Mouse (Mus musculus) hindbrain, embryonic 10.5 days (tissue): Measurements from ENCODE around the gene Prkn. TPM values are rescaled to one million over a fixed set of nuclear protein-coding genes. Genes with fewer than 3 reads are reported as not detected.

Source experiments
- DNase-seq: peaks from one replicate; pipeline ENCODE4 v3.0.0-alpha.2; 2017; ENCODE audit warnings: low spot score
- H3K27ac ChIP-seq: fragments of 300-500 bp; sonication (generic); 2 replicates; pipeline ENCODE4 v1.5.1; 2016; ENCODE audit warnings: mild to moderate bottlenecking, moderate library complexity
- H3K27me3 ChIP-seq: fragments of 300-500 bp; sonication (generic); 2 replicates; pipeline ENCODE4 v1.6.1; 2016; ENCODE audit warnings: mild to moderate bottlenecking; ENCODE audit not compliant: poor library complexity, insufficient read depth, severe bottlenecking
- H3K36me3 ChIP-seq: fragments of 300-500 bp; sonication (generic); 2 replicates; pipeline ENCODE4 v1.6.1; 2016; ENCODE audit warnings: mild to moderate bottlenecking, moderate library complexity
- H3K4me1 ChIP-seq: fragments of 300-500 bp; sonication (generic); replicated peaks from 2 replicates; pipeline ENCODE4 v1.6.1; 2016; ENCODE audit warnings: mild to moderate bottlenecking
- H3K4me3 ChIP-seq: fragments of 300-500 bp; sonication (generic); 2 replicates; pipeline ENCODE4 v1.5.1; 2016; ENCODE audit warnings: mild to moderate bottlenecking, moderate library complexity
- H3K9me3 ChIP-seq: fragments of 300-500 bp; sonication (generic); 2 replicates; pipeline ENCODE4 v1.6.1; 2016; ENCODE audit warnings: mild to moderate bottlenecking, moderate library complexity
- WGBS: fragments of 180-500 bp; shearing (Covaris S2); methylation state at CpG from one replicate; pipeline ENCODE4 v1.1.7; 2016; 5-methylcytosine and 5-hydroxymethylcytosine counted together
- polyA plus RNA-seq: library from polyadenylated mRNA; unstranded; fragments of >200 nt; fragmentation: Nextera tagmentation; extraction: Ambion mirVana; gene quantifications from 2 replicates; pipeline ENCODE4 v1.2.1, GENCODE M21; 2016

Gene Prkn
- polyA plus RNA-seq, 1 experiment from 2014 or later = 1.2 TPM

DNA sequence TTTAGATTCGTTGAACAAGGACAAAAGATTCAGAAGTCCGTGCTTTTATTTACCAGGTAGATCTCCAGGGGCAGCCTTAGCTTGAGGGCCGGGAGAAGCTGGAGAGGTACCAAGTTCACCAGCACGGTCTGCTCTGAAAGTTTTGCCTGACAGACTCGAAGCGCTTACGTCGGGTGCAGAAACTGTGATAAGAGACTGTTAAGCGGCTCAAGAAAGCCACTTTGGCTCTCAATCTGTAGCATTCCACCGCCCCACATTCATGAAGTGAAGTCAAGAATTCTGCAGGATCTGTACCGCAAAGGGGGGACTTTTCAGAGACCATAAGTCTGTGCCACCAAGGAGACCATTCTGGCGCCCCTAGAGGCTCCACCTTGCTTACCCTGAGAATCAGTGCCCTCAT lies 1212.5 kb downstream of the Prkn start:
- no peaks in the 10 kb centered on the region for H3K36me3 ChIP-seq
- no peak overlapping the region for H3K4me3 ChIP-seq
- H3K27me3 ChIP-seq = 0 out of 2 replicates have a peak, but pooled peaks cover 3% of the 10 kb centered on the region
- no peak overlapping the region for H3K27ac ChIP-seq
- no peak for DNase-seq
- H3K9me3 ChIP-seq = 0 out of 2 replicates have a peak, but pooled peaks cover 7% of the 10 kb centered on the region
- 91% methylated on average over 12 of the region's 12 CpGs for WGBS
- peaks cover under 1% of the 10 kb centered on the region; the same call in 1 of the 2 replicates for H3K4me1 ChIP-seq

DNA sequence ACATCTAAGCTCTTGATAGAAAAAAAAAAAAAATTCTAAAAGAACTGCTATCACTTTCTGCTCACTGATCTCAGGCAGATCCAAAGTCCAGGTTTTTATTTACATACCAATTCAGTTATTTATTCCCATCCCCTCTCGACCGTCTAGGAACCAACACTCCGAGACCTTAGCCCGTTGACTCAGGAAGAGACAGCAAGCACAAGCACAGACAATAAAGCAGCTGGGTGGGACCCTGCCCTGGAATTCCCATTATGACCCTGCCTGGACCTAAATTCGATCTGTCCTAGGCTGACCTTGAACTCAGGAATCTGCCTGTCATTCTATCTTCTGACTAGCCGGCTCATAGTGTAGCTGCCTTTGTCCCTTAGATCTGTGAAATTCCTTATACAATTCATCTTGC lies 1218.9 kb downstream of the Prkn start:
- 0 out of 2 replicates have a peak, but pooled peaks cover 2% of the 10 kb centered on the region for H3K4me1 ChIP-seq
- no peak overlapping the region for H3K4me3 ChIP-seq
- 0 out of 2 replicates have a peak, but pooled peaks cover 7% of the 10 kb centered on the region for H3K9me3 ChIP-seq
- H3K27me3 ChIP-seq = no peaks in the 10 kb centered on the region
- no peaks in the 10 kb centered on the region for H3K36me3 ChIP-seq
- WGBS = 91% methylated on average over 6 of the region's 6 CpGs
- no peak overlapping the region for H3K27ac ChIP-seq
- no peak for DNase-seq

DNA sequence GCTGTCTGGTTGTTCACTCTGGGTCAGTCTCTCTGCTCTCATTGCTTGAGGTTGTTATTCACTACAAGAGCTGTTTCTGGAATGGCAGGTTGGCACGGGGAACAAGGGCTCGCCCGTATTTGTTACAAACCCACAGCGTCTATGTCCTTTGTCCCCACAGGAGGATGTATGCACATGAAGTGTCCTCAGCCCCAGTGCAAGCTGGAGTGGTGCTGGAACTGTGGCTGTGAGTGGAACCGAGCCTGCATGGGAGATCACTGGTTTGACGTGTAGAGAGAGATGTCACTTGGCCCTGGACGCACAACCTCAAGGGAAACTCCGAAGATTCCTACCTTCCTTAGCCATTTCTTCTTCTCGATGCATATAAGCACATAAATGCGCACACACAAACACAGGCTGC lies 1221.2 kb downstream of the Prkn start:
- Histone ChIP-seq H3K4me1 (0 out of 2 replicates have a peak, but pooled peaks cover 2% of the 10 kb centered on the region), H3K4me3 (no peak overlapping the region), H3K36me3 (no peaks in the 10 kb centered on the region), H3K27ac (no peak overlapping the region), H3K27me3 (no peaks in the 10 kb centered on the region), H3K9me3 (no peaks in the 10 kb centered on the region)
- DNase-seq = no peak
- WGBS = 88% methylated on average over 10 of the region's 10 CpGs

DNA sequence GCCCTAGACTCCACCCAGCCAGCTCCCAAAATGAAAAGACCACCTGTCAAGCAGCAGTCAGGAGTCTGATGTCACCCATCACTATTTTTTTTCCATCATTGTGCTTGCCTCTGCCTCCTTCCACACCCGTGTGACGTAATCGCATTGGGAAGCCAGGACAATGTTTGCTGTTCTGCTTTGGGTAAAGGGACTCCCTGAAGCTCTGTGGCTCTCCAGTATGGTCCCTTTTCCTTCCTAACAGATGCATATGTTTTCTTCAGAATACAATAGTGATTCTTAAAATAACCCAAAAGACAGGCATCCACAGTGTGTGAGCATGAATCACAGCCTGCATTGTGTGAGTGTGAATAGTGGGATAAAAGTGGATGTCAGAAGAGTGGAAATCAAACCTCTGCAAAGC lies 1222.7 kb downstream of the Prkn start:
- Histone ChIP-seq H3K9me3 (no peaks in the 10 kb centered on the region), H3K4me3 (no peak overlapping the region), H3K27me3 (no peaks in the 10 kb centered on the region), H3K27ac (no peak overlapping the region), H3K36me3 (no peaks in the 10 kb centered on the region), H3K4me1 (0 out of 2 replicates have a peak, but pooled peaks cover 2% of the 10 kb centered on the region)
- DNase-seq = no peak
- 75% methylated on average over 3 of the region's 3 CpGs for WGBS

DNA sequence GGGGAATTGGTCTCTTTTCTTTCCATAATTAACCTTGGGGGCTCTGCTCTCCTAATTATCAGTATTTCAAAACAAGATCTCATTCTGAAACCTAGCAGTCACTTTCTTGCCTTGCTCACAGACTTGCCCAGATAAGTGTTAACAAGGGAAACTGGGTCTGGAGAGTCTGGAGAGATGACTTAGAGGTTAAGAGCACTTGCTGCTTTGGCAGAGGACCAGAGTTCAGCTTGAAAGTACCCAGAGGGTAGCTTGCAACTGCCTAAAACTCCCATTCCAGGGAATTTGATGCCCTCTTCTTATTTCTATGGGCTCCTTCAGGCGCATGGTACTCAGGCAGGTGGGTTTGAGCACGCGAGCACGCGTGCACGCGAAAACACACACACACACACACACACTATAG lies 1223.3 kb downstream of the Prkn start:
- 98% methylated on average over 7 of the region's 7 CpGs for WGBS
- H3K27ac ChIP-seq = no peak overlapping the region
- H3K27me3 ChIP-seq = no peaks in the 10 kb centered on the region
- DNase-seq = no peak
- no peak overlapping the region for H3K4me3 ChIP-seq
- H3K36me3 ChIP-seq = no peaks in the 10 kb centered on the region
- 0 out of 2 replicates have a peak, but pooled peaks cover 2% of the 10 kb centered on the region for H3K4me1 ChIP-seq
- peaks cover 4% of the 10 kb centered on the region; the same call in 1 of the 2 replicates for H3K9me3 ChIP-seq

DNA sequence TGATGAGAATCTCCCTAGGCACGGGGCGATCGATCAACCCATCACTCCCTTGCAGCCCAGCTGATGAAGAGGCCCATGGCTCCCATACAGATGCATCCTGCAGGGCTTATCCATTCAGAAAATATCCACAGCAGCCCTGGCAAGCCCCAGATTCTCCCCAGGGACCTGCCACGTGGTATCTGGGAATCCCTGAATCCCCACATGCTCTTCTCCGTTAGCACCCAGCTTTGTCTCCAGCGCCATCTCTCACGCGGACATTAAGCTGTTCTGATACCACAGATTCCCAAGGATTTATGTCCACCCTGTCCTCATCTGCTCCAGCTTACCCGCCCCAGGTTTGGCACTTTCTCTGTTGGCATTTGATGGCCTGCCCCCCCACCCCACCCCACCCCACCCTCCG lies 1225.9 kb downstream of the Prkn start:
- Histone ChIP-seq H3K4me3 (no peak overlapping the region), H3K27ac (no peak overlapping the region), H3K36me3 (no peaks in the 10 kb centered on the region), H3K4me1 (0 out of 2 replicates have a peak, but pooled peaks cover 2% of the 10 kb centered on the region), H3K27me3 (no peaks in the 10 kb centered on the region), H3K9me3 (peaks cover 9% of the 10 kb centered on the region; the same call in 1 of the 2 replicates)
- 83% methylated on average over 10 of the region's 10 CpGs for WGBS
- DNase-seq = no peak

DNA sequence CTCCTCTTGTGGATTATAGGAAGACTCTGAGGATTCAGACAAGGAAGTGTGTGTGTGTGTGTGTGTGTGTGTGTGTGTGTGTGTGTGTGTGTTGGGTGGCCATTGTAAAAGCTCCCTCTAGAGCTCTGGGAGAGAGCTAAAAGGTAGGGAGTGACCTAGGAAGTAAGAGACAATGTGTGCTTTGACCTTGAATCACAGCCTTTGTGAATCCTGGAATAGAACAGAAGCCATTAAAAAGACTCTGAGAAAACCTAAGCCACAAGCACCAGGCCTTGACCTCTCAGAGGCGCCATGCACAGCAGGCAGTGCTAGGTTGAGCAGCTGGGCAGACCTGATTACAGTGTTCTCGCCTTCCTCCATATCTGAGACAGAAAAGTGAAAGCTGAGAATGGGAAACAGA lies 1236.6 kb downstream of the Prkn start:
- Histone ChIP-seq H3K4me3 (no peak overlapping the region), H3K27ac (no peak overlapping the region), H3K9me3 (0 out of 2 replicates have a peak, but pooled peaks cover 3% of the 10 kb centered on the region), H3K36me3 (no peaks in the 10 kb centered on the region), H3K4me1 (0 out of 2 replicates have a peak, but pooled peaks cover 8% of the 10 kb centered on the region), H3K27me3 (no peaks in the 10 kb centered on the region)
- DNase-seq = peak; percentile 11
- WGBS = 38% methylated on average over 2 of the region's 2 CpGs

DNA sequence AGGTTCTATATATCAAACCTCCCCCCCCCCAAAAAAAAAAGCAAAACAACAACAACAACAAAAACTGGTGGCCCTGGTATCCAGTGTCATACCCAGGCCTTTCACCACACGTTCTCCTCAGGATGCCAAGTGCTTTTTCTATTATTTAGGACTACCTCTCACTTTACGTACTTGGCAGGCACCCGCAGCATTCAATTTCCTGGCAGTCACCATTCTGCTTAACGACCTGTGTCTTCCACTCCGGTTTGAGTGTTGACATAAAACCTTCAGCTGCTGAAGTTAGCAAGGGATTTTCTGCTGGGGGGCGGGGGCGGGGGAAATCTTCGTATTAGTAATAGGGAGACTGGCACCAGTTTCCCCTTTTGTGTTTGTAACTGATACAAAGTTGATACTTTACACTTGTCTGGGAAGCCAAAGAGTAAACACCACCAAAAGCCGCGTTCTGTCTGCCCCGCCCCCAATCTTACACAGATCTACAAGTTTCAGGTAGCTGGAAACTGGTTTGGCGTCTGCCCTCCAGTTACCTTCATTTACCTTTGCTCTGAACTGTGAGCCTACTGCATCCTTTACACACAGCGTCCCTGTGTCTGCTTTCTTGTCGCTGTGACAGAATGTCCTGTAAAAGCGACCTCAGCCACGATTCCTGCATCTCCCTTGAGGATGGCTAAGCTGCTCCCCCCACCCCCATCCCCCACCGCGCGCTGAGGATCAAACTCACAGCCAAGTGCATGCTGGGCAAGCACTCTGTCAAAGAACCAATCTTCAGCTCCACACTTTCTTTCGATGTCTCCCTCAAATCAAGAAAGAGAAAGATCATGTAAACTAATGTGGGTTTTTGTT lies 1240.7 kb downstream of the Prkn start:
- no peaks in the 10 kb centered on the region for H3K36me3 ChIP-seq
- no peaks in the 10 kb centered on the region for H3K27me3 ChIP-seq
- DNase-seq = no peak
- H3K4me3 ChIP-seq = no peak overlapping the region
- no peaks in the 10 kb centered on the region for H3K9me3 ChIP-seq
- no peak overlapping the region for H3K27ac ChIP-seq
- 0 out of 2 replicates have a peak, but pooled peaks cover 8% of the 10 kb centered on the region for H3K4me1 ChIP-seq
- WGBS = 54% methylated on average over 20 of the region's 20 CpGs

DNA sequence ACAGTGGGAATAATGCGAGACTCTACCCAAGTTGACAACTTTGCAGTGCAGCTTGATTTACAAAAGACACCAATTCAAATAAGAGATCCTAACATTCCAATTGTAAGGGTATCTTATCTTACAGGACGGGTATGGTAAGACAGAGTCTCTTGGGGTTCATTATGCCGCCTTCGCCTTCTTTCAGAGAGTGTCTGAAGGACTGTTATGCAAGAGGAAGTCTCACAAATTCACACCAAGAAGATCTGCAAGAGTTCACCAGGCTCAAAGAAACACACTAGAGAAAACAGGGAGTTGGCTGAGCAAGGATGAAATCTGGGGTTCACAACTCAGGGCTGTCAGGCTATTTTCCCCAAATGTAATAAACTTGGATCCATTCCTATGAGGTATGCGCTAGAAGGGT lies 1242.0 kb downstream of the Prkn start:
- WGBS = 89% methylated on average over 5 of the region's 5 CpGs
- H3K36me3 ChIP-seq = no peaks in the 10 kb centered on the region
- H3K4me1 ChIP-seq = 0 out of 2 replicates have a peak, but pooled peaks cover 2% of the 10 kb centered on the region
- H3K4me3 ChIP-seq = no peak overlapping the region
- no peak overlapping the region for H3K27ac ChIP-seq
- no peak for DNase-seq
- H3K9me3 ChIP-seq = no peaks in the 10 kb centered on the region
- H3K27me3 ChIP-seq = no peaks in the 10 kb centered on the region

DNA sequence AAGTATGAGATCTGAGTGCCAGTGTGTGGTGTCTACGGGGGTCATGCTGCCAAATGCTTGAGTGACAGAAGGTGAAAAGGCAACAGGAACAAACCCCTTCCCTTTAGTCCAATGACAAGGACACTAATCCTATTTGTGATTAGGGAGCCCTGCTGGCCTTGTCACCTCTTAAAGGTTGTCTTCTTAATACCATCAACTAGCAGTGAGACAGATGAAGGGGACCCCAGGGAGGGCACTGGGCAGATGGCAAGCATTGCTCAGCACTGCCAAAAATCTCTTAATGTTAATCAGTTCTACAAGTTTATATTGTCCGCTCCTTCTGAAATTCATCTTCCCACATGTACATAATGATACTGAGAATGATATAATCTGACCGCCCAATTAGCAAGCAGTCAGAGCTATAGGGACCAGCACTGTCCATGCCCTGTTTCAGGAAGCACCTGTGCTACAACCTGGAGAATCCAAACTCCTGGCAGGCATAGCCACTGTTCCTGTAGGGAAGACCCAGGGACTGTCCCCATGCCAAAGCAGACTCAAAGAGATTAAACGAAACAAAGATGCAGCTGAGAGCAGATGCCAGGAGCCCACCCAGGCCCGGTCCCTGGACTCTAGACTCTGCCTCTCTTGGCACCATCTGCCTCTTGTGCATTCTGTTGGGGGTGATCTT lies 1250.2 kb downstream of the Prkn start:
- no peak overlapping the region for H3K4me3 ChIP-seq
- no peak for DNase-seq
- H3K9me3 ChIP-seq = no peaks in the 10 kb centered on the region
- peaks cover 4% of the 10 kb centered on the region; the same call in 1 of the 2 replicates for H3K4me1 ChIP-seq
- no peaks in the 10 kb centered on the region for H3K27me3 ChIP-seq
- H3K27ac ChIP-seq = no peak overlapping the region
- no peaks in the 10 kb centered on the region for H3K36me3 ChIP-seq
- 70% methylated on average over 5 of the region's 5 CpGs for WGBS

DNA sequence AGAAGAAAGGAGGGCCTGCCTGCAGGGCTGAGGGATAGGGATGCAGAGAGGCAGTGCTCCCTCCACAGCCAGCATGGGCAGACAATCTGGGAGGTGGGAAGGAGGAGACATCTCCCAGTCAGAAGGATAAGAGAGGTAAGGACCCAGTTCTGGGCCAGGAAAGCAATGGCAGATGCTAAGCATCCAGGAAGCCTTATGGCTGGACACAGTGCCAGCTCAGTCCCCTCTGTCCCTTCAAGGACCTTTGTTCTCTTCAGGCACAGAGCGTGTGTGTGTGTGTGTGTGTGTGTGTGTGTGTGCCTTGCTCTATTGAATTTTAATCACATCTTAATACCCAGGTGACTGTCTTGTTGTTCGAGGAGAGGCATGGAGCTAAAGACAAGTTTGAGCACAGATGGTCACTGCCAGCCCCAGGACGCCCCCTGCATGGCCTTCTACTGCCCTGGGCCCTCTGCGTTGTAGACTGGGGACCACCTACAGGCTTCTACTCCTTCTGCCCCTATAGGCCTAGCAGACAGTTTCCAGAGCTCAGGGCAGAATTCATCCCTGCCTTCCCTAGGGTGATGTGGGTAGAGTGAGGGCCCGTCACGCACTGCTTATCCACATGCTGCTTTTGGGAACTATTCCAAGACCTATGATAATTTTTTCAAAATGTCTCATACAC lies 1252.8 kb downstream of the Prkn start:
- H3K27me3 ChIP-seq = no peaks in the 10 kb centered on the region
- H3K36me3 ChIP-seq = no peaks in the 10 kb centered on the region
- WGBS = 78% methylated on average over 6 of the region's 6 CpGs
- H3K27ac ChIP-seq = no peak overlapping the region
- no peak for DNase-seq
- H3K4me1 ChIP-seq = peaks cover 4% of the 10 kb centered on the region; the same call in 1 of the 2 replicates
- no peaks in the 10 kb centered on the region for H3K9me3 ChIP-seq
- no peak overlapping the region for H3K4me3 ChIP-seq

DNA sequence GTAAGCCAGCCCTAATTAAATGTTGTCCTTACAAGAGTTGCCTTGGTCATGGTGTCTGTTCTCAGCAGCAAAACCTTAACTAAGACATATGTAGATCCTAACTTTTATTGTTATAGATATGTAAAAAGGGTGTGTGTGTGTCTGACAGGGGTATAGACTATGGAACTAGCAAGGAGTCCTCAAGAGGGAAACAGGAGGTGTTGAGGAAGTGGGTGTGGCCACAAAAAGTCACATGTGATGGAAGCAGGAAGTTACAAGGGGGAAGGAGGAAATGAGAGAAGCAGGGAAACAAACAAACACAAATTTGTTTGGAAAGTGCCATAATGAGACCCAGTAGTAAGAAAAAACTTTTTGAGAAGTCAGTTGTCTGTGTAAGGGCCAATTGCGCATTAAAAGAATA lies 1253.8 kb downstream of the Prkn start:
- H3K9me3 ChIP-seq = no peaks in the 10 kb centered on the region

More for the DNA sequence above, 1253.8 kb downstream of the Prkn start:
- 91% methylated on average over 1 of the region's 1 CpGs for WGBS
- H3K4me3 ChIP-seq = no peak overlapping the region
- H3K4me1 ChIP-seq = peaks cover 4% of the 10 kb centered on the region; the same call in 1 of the 2 replicates
- no peak for DNase-seq
- H3K27me3 ChIP-seq = no peaks in the 10 kb centered on the region
- H3K27ac ChIP-seq = no peak overlapping the region
- no peaks in the 10 kb centered on the region for H3K36me3 ChIP-seq
